ENCODE assay signal across 16 mouse cellular contexts in genomic region chr11:48994018-48994417, GRCm38 (mm10). TPM values are rescaled to one million over a fixed set of nuclear protein-coding genes. Genes with fewer than 3 reads are reported as not detected.
DNase-seq lines count a peak whose midpoint lies in the region; ATAC-seq and TF ChIP-seq lines count a peak whose summit lies in the region.
"Not testable (repeated sequence)": the region's sequence is repeated elsewhere in the genome, so short reads cannot be mapped to it uniquely, and the experiment has no call there.
"Had no signal": no experiment of that assay in that cellular context is flagged by ENCODE, and none has a peak within 500 bp of the region (broad histone marks: within the 10 kb centered on the region; RNA-seq: fewer than 3 reads in every experiment).

Gene Tgtp1 (minus strand): TSS chr11:48994172.

- H3K9me3 ChIP-seq in liver, postnatal 0 days (ENCODE audit: low read length) = not testable (repeated sequence)

- H3K36me3 ChIP-seq in liver, postnatal 0 days (replicated peaks; ENCODE audit: insufficient read depth, low read length); small intestine, adult 2 months (ENCODE audit: control insufficient read depth, insufficient read depth, low read length): not testable (repeated sequence)

- H3K4me2 ChIP-seq in liver, postnatal 0 days (ENCODE audit: low read depth, low read length) = not testable (repeated sequence)

- not testable (repeated sequence) for TF ChIP-seq POLR2A in small intestine, adult 2 months (IDR thresholded peaks at IDR 0.05; ENCODE audit: low read depth, low read length)

- peak; percentile 11 for DNase-seq in 416B (ENCODE audit: low read depth)
- peak; percentile 26 for DNase-seq in NIH3T3 (ENCODE audit: low read depth)
- peak; percentile 9 for DNase-seq in embryo, embryonic 10 days (ENCODE audit: low spot score)
- peak; percentile 87 for DNase-seq in heart, adult 11 months
- not testable (repeated sequence) for DNase-seq in liver, postnatal 0 days

- not testable (repeated sequence) for H3K27ac ChIP-seq in liver, postnatal 0 days (ENCODE audit: low read depth)
- H3K27ac ChIP-seq in small intestine, adult 2 months (ENCODE audit: insufficient read depth, low read depth, low read length) = peak within 1 kb of the TSS; percentile 20

- TF ChIP-seq EP300 in liver, postnatal 0 days (IDR thresholded peaks at IDR 0.05; ENCODE audit: low read depth) = not testable (repeated sequence)

- TF ChIP-seq CTCF in liver, postnatal 0 days (IDR thresholded peaks at IDR 0.05; ENCODE audit: low read depth); small intestine, adult 2 months (IDR thresholded peaks at IDR 0.05; ENCODE audit: extremely low read depth, insufficient read length, insufficient replicate concordance, low read depth, low read length): not testable (repeated sequence)

- not testable (repeated sequence) for H3K27me3 ChIP-seq in liver, postnatal 0 days (ENCODE audit: insufficient read depth, low read length); small intestine, adult 2 months (ENCODE audit: control insufficient read depth, insufficient read depth, low read length)

- 44% methylated on average over 2 of the region's 2 CpGs for WGBS in liver, postnatal 0 days (ENCODE audit: insufficient replicate concordance)
- 8% methylated on average over 2 of the region's 2 CpGs for WGBS in small intestine, adult 2 months

- H3K4me1 ChIP-seq in liver, postnatal 0 days (ENCODE audit: insufficient read depth) = peaks cover 11% of the 10 kb centered on the region
- not testable (repeated sequence) for H3K4me1 ChIP-seq in small intestine, adult 2 months (ENCODE audit: control insufficient read depth, insufficient read depth, insufficient read length, low read length)

- not testable (repeated sequence) for H3K4me3 ChIP-seq in liver, postnatal 0 days (ENCODE audit: low read depth, low read length); small intestine, adult 2 months (ENCODE audit: low read depth, low read length)

- H3K9ac ChIP-seq in liver, postnatal 0 days (replicated peaks) = not testable (repeated sequence)

- peak; percentile 55 for ATAC-seq in inflammation-experienced regulatory T-cells, adult 6 months
- not testable (repeated sequence) for ATAC-seq in liver, postnatal 0 days
- ATAC-seq in megakaryocyte, adult 5-6 weeks (ENCODE audit: poor library complexity, severe bottlenecking) = peak; percentile 73

RNA-seq across cellular contexts. Expression of gene Tgtp1, which starts in this region (rescaled TPM):
- polyA plus RNA-seq in inflammation-experienced regulatory T-cells, adult 6 months (2017; shearing (Covaris generic)) = 100 to 1,000 TPM; 207 to 408 (median 255) TPM
- 36.5 and 38.9 TPM in 2 replicates for polyA plus RNA-seq in liver, postnatal 0 days (2015; fragmentation: Nextera tagmentation; extraction: Ambion mirVana)
- total RNA-seq in megakaryocyte, adult 5-6 weeks (2015) = 2.0 and 3.2 TPM in 2 replicates
- total RNA-seq in megakaryocyte, adult 5-6 weeks (2017) = 1.5 and 10.8 TPM in 2 replicates
- 0.17 and 0.29 TPM in 2 replicates for polyA plus RNA-seq in small intestine, adult 2 months (2012; rRNA removed)
- polyA plus RNA-seq: embryonic facial prominence, embryonic 11.5 days; erythroblast, embryonic 14.5 days; forebrain, embryonic 13.5 days; heart, embryonic 11.5 days; hindbrain, embryonic 12.5 days; limb, embryonic 11.5 days; midbrain, embryonic 10.5 days; midbrain, embryonic 16.5 days had no signal

Comparison
In these comparisons a context has a peak if more than half of its experiments do, and no peak if none do; other contexts are left out.
1. RNA of gene Tgtp1 (polyA plus RNA-seq): 207 to 408 TPM in inflammation-experienced regulatory T-cells, adult 6 months and 36.5 to 38.9 TPM in liver, postnatal 0 days; 0.17 to 0.29 TPM in small intestine, adult 2 months; every median in the first group is over 10 times any median in the second.